Mouse (Mus musculus): ENCODE data around the gene Gstm5. TPM values are rescaled to one million over a fixed set of nuclear protein-coding genes. Genes with fewer than 3 reads are reported as not detected.
"Not testable (repeated sequence)": the region's sequence is repeated elsewhere in the genome, so short reads cannot be mapped to it uniquely, and the experiment has no call there.

Gstm5 gene
- polyA plus RNA-seq, 1 experiment, result not detected

GRCm38 (mm10) chr3:107855368-107855767 is 40.3 kb upstream of the Gstm5 start:
- H3K36me3 ChIP-seq (replicated peaks; ENCODE audit: low read length), result no peaks in the 10 kb centered on the region
- H3K4me1 ChIP-seq, result peaks cover 48% of the 10 kb centered on the region
- TF ChIP-seq FLI1 (IDR thresholded peaks at IDR 0.05; ENCODE audit: low read length) (no peak), GATA1 (IDR thresholded peaks at IDR 0.05; ENCODE audit: borderline replicate concordance, low read length) (no peak)
- no peaks in the 10 kb centered on the region for H3K9me3 ChIP-seq
- H3K4me3 ChIP-seq (replicated peaks), result no peak overlapping the region
- H3K27me3 ChIP-seq (replicated peaks), result peaks cover 68% of the 10 kb centered on the region

- no peak for TF ChIP-seq GATA1 (IDR thresholded peaks at IDR 0.05; ENCODE audit: borderline replicate concordance, low read length)
- no peak for TF ChIP-seq FLI1 (IDR thresholded peaks at IDR 0.05; ENCODE audit: low read length)
- H3K4me3 ChIP-seq (replicated peaks), result no peak overlapping the region
Measured at GRCm38 (mm10) chr3:107857646-107858045, 38.0 kb upstream of the Gstm5 start.

GRCm38 (mm10) chr3:107861483-107861882 is 34.1 kb upstream of the Gstm5 start:
- H3K4me3 ChIP-seq (replicated peaks); H3K9me3 ChIP-seq; H3K36me3 ChIP-seq (replicated peaks; ENCODE audit: low read length): not testable (repeated sequence)
- H3K4me1 ChIP-seq, result peaks cover 21% of the 10 kb centered on the region
- peaks cover 50% of the 10 kb centered on the region for H3K27me3 ChIP-seq (replicated peaks)

More at GRCm38 (mm10) chr3:107857646-107858045, 38.0 kb upstream of the Gstm5 start:
- Histone ChIP-seq H3K4me1 (peaks cover 36% of the 10 kb centered on the region), H3K27me3 (replicated peaks) (peaks cover 58% of the 10 kb centered on the region), H3K36me3 (replicated peaks; ENCODE audit: low read length) (no peaks in the 10 kb centered on the region), H3K9me3 (no peaks in the 10 kb centered on the region)

GRCm38 (mm10) chr3:107862471-107862870 is 33.1 kb upstream of the Gstm5 start:
- peaks cover 28% of the 10 kb centered on the region for H3K4me1 ChIP-seq
- H3K36me3 ChIP-seq (replicated peaks; ENCODE audit: low read length), result no peaks in the 10 kb centered on the region
- H3K4me3 ChIP-seq (replicated peaks), result no peak overlapping the region
- H3K9me3 ChIP-seq, result no peaks in the 10 kb centered on the region
- no peak for TF ChIP-seq GATA1 (IDR thresholded peaks at IDR 0.05; ENCODE audit: borderline replicate concordance, low read length)
- no peak for TF ChIP-seq FLI1 (IDR thresholded peaks at IDR 0.05; ENCODE audit: low read length)
- peaks cover 48% of the 10 kb centered on the region for H3K27me3 ChIP-seq (replicated peaks)

GRCm38 (mm10) chr3:107863471-107863870 is 32.1 kb upstream of the Gstm5 start:
- Histone ChIP-seq H3K4me3 (replicated peaks) (no peak overlapping the region), H3K36me3 (replicated peaks; ENCODE audit: low read length) (no peaks in the 10 kb centered on the region), H3K9me3 (no peaks in the 10 kb centered on the region), H3K27me3 (replicated peaks) (peaks cover 43% of the 10 kb centered on the region), H3K4me1 (peaks cover 28% of the 10 kb centered on the region)
- no peak for TF ChIP-seq FLI1 (IDR thresholded peaks at IDR 0.05; ENCODE audit: low read length)
- no peak for TF ChIP-seq GATA1 (IDR thresholded peaks at IDR 0.05; ENCODE audit: borderline replicate concordance, low read length)

GRCm38 (mm10) chr3:107863898-107864603 is 31.6 kb upstream of the Gstm5 start:
- TF ChIP-seq GATA1 (IDR thresholded peaks at IDR 0.05; ENCODE audit: borderline replicate concordance, low read length) (no peak), FLI1 (IDR thresholded peaks at IDR 0.05; ENCODE audit: low read length) (no peak)
- Histone ChIP-seq H3K4me3 (replicated peaks) (no peak overlapping the region), H3K9me3 (no peaks in the 10 kb centered on the region), H3K27me3 (replicated peaks) (peaks cover 45% of the 10 kb centered on the region), H3K4me1 (peaks cover 28% of the 10 kb centered on the region), H3K36me3 (replicated peaks; ENCODE audit: low read length) (no peaks in the 10 kb centered on the region)

GRCm38 (mm10) chr3:107865364-107866091 is 30.1 kb upstream of the Gstm5 start:
- H3K9me3 ChIP-seq, result no peaks in the 10 kb centered on the region
- H3K36me3 ChIP-seq (replicated peaks; ENCODE audit: low read length), result no peaks in the 10 kb centered on the region
- no peak for TF ChIP-seq FLI1 (IDR thresholded peaks at IDR 0.05; ENCODE audit: low read length)
- no peak for TF ChIP-seq GATA1 (IDR thresholded peaks at IDR 0.05; ENCODE audit: borderline replicate concordance, low read length)
- peaks cover 47% of the 10 kb centered on the region for H3K27me3 ChIP-seq (replicated peaks)
- peaks cover 28% of the 10 kb centered on the region for H3K4me1 ChIP-seq
- H3K4me3 ChIP-seq (replicated peaks), result no peak overlapping the region

GRCm38 (mm10) chr3:107867086-107867485 is 28.5 kb upstream of the Gstm5 start:
- no peaks in the 10 kb centered on the region for H3K36me3 ChIP-seq (replicated peaks; ENCODE audit: low read length)
- H3K4me3 ChIP-seq (replicated peaks), result no peak overlapping the region
- peaks cover 48% of the 10 kb centered on the region for H3K27me3 ChIP-seq (replicated peaks)
- H3K9me3 ChIP-seq, result no peaks in the 10 kb centered on the region
- peaks cover 26% of the 10 kb centered on the region for H3K4me1 ChIP-seq
- TF ChIP-seq GATA1 (IDR thresholded peaks at IDR 0.05; ENCODE audit: borderline replicate concordance, low read length) (no peak), FLI1 (IDR thresholded peaks at IDR 0.05; ENCODE audit: low read length) (no peak)

GRCm38 (mm10) chr3:107868452-107868851 is 27.2 kb upstream of the Gstm5 start:
- H3K36me3 ChIP-seq (replicated peaks; ENCODE audit: low read length), result no peaks in the 10 kb centered on the region
- H3K27me3 ChIP-seq (replicated peaks), result peaks cover 45% of the 10 kb centered on the region
- H3K9me3 ChIP-seq, result no peaks in the 10 kb centered on the region
- H3K4me3 ChIP-seq (replicated peaks), result no peak overlapping the region
- H3K4me1 ChIP-seq, result peaks cover 12% of the 10 kb centered on the region
- TF ChIP-seq FLI1 (IDR thresholded peaks at IDR 0.05; ENCODE audit: low read length) (no peak), GATA1 (IDR thresholded peaks at IDR 0.05; ENCODE audit: borderline replicate concordance, low read length) (no peak)

GRCm38 (mm10) chr3:107869097-107869496 is 26.5 kb upstream of the Gstm5 start:
- Histone ChIP-seq H3K4me1 (peaks cover 8% of the 10 kb centered on the region; the same call in 1 of the 2 replicates), H3K9me3 (no peaks in the 10 kb centered on the region), H3K36me3 (replicated peaks; ENCODE audit: low read length) (no peaks in the 10 kb centered on the region), H3K27me3 (replicated peaks) (peaks cover 47% of the 10 kb centered on the region), H3K4me3 (replicated peaks) (no peak overlapping the region)
- TF ChIP-seq GATA1 (IDR thresholded peaks at IDR 0.05; ENCODE audit: borderline replicate concordance, low read length) (no peak), FLI1 (IDR thresholded peaks at IDR 0.05; ENCODE audit: low read length) (no peak)

All from megakaryocyte, embryonic 14.5 days (primary cell).